Mouse (Mus musculus) adrenal gland, adult 2 months (tissue): Measurements from ENCODE around the gene Wdr54. TPM values are rescaled to one million over a fixed set of nuclear protein-coding genes. Genes with fewer than 3 reads are reported as not detected.

ENCODE experiments used
- DNase-seq: peaks from one replicate; pipeline ENCODE4 v3.0.0; 2021
- long read RNA-seq: library from polyadenylated mRNA; stranded (forward); transcript quantifications from one replicate; pipeline ENCODE4 v2.0.0, GENCODE M21; 2021
- polyA plus RNA-seq: library from polyadenylated mRNA; depleted of rRNA; stranded (reverse); fragments of >200 nt; gene quantifications from 2 replicates; pipeline ENCODE4 v1.2.3, GENCODE M21; 2012; rRNA removed
- total RNA-seq, 2 experiments: library from RNA; stranded (reverse); gene quantifications; 2 replicates each; pipeline ENCODE4 v1.2.3; 2021

Wdr54 gene
- total RNA-seq (1 to 10 TPM; 2.2 to 4.7 TPM), polyA plus RNA-seq (3.4 and 4.8 TPM in 2 replicates)
- long read RNA-seq = 0 reads

DNA sequence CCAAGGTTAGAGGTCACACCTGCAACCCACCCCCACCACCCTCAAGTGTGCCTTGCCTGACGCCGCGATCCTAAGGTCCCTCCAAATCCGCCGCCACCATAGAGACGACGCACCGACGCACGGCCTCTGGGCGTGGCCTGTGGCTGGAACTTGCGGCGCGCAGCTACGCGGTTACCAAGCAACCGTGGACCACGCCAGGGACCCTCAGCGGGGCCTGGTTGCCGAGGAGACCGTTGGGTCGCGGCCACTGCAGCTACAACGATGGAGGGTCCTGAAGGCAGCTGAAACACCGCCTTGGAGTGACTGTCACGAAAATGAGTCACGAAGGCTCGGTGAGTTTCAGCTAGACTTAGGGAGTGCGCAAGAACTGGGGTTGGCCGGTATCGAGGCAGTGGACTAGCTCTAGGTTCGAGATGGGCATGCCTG is at the start of gene Wdr54, which contains the start of gene 1700003E16Rik:
Wdr54 (minus strand) TSS at position 139 of the 426 bp plus-strand sequence.
1700003E16Rik (plus strand) TSS at position 146 of the 426 bp plus-strand sequence.
- peak; percentile 78 for DNase-seq

DNA sequence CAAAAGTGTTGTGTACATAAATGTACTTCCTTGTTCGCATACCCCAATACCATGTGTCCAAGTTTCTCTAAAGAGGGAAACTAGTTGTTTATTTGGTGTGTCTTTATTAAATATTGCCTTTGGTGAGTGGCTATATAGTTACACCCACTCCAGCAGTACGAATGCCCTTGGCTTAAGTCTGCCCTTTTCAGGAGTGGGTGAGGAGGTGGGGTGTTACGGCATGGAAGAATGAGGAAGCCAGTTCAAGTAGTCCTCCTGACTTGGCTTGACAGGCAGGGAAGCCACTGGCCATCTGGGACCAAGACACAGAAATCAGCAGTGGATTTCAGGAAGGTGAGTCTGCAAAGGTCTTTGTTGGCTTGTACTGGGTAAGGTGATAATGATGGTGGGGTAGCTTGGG is 49.7 kb upstream of the Wdr54 start:
- no peak for DNase-seq

DNA sequence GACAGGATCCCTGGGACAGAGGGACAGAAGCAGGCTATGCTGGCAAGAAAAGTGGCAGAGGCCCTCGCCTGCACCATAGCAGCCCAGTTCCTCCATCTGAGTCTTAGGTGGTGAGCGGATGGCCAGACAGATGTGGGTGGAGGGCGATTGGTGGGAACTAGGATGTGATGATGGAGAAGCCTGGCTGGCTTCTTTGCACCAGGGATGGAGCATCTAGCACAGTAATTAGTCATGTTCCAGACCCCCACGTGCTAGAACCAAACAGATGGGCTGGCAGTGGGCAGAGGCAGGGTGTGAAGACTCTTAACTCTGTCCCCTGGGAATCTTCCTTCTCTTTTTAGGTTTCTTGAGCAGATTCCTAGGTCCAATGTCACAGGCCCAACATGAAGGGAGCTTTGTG is 47.1 kb upstream of the Wdr54 start:
- DNase-seq = no peak

DNA sequence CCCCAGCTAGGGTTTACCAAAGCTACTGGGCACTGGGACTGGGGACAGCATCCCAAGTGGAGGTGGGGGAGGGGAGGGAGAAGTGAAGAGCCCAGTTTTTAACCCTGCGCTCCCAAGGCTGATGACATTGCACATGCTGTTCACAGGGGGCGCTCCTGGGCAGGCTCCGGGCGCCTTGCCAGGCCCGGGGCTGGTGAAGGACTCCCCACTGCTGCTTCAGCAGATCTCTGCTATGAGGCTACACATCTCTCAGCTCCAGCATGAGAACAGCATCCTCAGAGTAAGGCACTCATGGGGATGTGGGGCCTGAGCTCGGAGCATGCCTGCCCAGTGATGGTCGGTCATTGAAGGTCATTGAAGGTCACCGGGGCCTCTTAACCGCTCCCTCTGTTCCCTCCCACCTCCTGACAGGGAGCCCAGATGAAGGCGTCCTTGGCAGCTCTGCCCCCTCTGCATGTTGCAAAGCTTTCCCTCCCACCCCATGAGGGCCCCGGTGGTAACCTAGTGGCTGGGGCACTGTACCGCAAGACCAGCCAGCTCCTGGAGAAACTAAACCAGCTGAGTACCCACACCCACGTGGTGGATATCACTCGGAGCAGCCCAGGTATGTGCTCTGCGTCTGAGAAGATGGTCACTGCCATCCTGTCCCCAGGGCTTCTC is 41.3 kb upstream of the Wdr54 start:
- DNase-seq = peak; percentile 82

DNA sequence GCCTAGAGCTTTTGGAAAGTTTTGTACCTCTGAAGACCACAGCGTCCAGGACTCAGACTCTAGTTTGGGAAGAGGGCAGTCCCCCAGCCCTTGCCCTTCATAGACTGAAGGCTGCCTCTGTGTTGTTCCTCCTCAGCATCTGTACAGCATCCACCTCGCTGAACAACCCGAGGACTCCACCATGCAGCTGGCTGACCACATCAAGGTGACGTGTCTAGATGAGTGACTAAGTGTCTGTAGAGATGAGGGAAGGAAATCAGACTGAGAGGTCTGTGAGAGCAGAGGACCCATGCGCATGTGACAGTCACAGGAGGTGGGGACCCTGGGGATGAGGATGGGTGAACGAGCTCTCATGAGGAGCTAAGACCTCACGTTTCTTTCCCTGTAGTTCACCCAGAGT is 37.4 kb upstream of the Wdr54 start:
- DNase-seq = no peak

DNA sequence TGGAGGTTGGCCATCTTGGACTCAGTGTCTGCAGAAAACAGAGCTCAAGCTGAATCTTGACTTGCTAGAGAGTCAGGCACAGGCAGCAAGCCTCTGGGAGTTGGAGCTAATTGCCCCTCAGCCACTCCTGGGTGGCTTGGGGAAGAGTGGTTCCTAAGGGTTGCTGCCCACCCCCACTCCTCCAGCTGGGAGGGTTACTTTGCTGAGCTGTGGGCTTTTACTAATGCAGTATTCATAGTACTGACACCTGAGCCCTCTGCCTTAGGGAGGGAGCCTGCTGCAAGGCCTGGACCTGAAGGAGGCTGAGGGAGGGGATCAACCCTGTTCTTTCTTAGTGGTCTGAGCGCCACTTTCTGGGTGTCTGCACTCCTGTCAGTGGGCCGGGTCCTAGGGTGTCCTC is 30.7 kb upstream of the Wdr54 start:
- DNase-seq = no peak

DNA sequence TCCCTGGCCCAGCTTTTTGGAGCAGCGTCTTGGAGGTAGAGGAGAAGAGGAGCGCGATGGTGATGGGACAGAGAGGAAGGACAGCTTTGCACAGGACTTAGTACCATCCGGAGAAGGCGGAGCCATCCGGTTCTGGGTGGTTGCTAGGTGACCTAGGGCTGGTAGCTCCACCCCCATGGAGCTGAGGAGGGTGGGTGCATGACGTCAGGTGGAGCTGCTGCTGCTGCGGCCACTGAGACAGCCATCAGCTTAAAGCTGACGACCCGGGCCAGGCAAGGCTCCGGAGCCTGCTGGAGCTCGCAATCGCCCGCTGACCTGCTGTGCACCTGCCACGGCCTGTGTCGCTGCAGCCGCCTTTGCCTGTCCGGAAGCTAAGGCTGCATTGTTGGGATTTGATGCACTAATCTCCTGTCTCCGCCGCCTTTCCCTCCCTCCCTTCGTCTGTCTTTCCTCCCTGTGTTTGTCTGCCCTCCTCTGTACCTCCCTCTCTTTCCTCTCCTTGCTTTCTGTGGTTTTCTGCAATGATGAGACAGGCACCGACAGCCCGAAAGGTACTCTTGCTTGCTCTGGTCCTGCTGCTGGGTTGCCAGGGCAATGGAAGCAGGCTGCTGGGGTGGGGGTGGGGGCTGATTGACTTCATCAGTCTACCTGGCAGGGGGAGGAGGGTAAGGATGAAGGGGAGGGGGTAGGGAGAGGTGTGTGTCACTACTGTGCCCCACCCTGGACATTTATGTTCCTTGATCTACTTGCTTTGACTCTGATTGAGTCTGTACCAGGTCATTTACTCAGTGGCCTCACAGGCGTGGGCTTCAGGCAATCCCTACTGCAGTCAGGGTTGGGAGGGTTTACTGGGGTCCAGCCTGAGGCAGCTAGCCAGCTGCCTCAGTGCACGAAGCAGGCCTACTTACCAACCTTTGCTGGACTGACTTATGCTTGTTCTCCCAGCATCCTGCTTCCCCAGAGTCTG is 30.0 kb upstream of the Wdr54 start:
- DNase-seq = peak; percentile 69

DNA sequence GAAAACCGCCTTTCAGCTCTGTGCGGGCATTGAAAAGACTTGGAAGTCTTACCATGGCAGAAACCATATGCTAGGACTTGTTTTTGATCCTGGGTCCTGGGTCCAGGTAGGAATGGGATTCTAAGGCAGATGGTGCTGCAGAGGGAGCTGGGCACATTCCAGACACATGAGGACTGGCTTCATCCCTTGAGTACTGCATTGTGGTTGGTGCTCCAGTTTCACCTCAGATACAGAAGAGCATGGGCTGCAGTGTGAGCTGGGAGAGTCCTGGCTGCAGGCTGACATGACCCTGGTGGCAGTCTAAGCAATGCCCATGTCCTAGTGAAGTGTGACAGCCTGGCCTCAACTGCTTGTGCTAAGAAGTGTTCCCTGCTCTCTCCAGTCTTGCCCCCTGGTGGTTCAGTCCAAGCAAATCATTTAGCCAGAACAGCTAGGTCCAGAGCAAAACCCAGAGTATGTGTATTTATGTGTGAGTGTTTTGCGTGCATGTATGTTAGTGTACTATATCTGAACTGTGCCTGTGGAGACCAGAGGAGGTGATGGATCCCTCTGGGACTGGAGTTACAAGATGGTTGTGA is 28.8 kb upstream of the Wdr54 start:
- DNase-seq = no peak

DNA sequence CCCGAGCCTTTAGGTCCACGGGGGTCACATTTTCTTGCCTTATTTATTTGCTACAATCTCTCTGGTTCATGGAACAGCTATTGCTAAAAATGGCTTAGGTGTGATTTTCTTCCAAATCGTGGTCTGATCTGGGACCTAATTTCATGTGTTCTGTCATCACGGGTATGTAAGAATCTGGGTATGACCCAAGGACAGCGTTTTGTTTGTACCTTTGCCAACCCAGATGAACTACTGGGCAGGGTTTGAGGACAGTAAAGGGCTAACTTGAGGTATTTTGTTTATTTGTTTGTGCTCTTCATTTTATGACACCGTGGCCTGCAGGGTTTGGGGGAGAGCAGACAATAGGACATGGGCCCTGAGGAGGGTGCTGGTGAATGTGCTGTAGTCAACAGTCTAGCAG is 24.4 kb upstream of the Wdr54 start:
- DNase-seq = peak; percentile 50

DNA sequence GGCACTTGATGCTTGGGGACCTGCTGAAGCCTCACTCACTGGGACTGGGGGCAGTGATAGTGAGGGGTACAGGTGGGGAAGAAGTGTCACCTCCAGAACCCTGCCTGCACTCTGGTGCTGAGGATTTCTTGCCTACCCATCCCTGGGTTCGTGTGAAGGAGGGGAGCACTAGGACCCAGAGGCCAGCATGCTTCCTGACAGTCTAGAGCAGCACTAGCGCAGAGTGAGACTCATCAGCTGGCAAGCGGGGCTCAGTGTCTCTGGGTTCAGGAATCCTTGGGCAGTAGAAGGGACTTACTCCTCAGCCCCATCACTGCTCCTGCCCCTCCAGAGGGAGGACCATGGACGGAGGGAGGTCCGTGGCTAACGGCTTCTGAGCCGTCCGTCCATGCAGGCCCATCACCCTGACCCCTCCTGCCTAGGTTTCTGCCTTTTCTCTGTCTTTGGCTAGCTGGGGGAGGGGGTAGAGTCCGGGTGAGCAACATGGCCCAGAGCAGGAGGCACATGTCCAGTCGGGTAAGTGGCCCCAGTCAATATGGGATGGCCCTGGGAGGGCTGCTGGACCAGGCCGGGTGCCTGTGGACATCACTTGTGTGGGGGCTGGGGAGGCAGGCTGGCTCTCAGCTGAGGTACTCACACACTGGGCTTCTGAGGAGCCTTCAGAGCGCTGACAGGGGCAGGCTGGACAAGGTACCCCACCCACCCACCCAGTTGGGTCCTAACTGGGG is 23.4 kb upstream of the Wdr54 start:
- DNase-seq = peak; percentile 74

DNA sequence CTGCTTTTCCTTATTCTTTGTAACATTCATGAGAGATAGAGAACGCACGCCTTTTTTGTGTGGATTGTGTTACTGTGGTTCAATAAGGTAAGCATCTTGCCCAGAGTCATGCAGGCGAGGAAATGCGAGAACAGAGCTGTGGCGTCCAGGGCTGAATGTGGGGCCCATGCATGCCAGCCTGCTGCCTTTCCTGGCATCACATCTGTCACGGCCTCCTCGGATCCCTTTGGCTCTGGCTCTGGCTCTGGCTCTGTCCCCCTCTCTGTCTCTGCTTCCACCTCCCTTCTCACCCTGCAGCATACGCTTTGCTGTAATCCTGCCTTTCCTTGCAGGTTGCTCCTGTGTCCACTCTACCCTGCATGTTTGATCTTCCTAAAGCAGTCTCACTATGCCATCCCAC is 19.8 kb upstream of the Wdr54 start:
- DNase-seq = no peak

DNA sequence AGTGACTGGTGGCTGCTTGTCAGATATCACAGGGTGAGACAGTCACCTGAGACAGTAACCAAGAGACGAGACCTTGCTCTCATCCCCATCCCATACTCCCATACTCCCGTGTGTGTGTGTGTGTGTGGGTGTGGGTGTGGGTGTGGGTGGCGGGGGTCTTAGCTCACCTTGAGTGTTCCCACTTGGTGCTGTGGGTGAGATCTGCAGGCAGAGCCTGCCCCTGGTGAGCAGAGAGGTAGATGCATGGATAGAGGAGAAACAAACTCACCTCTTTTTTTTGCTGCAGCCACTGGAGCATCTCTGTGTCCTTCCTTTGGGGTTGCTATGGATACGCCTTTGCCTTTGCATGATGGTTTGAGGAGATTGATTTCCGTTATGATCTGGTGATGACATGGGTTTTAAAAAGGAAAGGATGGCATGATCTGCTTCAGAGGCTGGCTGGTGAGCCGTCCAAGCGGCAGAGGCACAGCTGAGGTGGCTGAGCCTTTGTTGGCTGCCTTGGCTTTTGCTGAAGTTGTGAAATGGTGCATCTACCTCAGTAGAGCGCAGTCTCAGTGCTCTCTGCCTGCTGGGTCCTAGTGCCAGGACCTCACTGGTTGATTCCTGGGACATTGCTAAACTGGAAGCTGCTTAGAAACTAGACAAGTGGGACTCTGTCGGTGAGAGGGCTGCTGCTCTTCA is 16.2 kb upstream of the Wdr54 start:
- no peak for DNase-seq

DNA sequence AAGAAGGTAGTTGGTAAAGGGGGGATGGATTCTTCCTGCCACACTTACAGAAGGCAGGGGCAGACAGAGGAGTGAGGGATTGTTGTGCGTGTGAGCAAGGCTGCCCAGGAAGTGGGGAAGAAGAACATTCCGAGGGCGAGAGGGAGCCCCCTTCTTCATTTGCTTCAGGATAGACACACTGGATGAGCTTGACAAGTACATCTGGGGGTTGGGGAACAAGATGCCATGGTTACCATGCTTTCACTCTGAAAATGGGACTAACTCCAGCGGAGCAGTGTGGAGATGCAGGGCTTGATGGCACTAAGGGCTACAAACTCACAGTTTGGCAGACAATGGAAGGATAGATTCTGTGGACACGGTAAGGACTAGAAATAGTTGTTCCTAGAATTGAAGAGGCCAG is 14.9 kb upstream of the Wdr54 start:
- no peak for DNase-seq

DNA sequence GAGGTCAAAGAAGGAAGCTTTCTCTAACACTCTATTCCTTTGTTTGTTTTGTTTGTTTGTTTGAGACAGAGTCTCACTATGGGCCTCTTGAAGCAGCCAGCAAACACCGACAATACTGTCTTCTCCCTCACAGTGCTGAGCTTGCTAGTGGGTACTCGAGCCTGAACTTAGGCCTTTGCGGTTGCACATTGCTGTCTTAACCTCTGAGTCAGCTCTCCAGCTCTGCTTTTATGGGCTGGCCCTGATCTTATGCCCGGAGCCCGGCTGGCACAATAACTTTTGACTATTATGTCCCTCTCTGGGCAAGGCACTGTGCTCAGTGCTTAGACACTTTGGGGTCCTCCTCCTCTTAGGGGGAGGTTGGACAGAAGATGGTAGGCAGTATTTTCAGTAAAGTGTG is 13.7 kb upstream of the Wdr54 start:
- DNase-seq = peak; percentile 78

DNA sequence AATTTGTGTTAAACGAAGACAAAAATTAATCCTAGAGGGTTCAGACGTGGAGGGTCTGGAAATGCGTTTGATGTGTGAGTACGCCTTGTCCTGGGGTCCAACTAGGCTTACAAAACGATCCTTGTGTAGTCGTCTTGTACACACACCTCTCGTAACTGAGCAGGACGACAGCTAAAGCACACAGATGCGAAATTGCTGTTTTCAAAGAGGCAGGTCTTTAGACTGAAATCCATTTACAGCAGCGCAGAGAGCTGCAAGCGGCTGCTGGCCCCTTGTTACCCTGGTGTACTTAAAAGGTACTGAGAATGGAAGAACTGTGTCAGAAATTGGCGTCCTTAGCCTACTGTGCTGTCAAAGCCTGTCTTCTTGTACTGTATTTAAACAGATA is 10.0 kb upstream of the Wdr54 start:
- DNase-seq = no peak

DNA sequence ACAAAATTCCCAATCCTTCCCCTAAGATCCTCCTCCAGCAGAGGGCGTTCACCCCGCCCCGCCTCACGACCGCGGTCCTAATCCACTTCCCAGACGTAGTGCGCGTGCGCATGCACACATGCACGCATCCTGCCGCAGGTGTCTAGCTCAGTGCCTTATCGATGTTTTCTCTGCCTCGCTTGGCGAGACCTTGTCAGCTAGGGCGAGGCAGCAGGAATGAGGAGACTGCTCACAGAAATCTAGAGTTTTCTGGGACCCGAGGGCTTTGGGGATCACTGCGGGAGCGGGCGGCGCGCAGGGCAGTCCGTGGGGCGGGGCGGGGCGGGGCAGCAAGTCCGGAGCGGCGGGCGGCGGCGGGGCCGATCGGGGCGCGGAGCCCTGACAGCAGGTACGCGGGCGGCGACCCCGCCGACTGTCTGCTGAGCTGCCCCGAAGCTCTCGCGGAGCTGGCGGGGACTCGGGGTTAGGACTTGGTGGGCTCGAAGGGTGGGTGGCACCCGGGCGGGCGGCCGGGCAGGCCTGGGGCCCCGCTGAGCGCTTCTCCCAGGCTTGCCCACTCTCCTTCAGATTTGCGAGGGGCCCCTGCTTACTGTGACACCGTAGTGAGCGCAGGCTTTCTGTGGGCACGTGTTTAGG is 9.5 kb upstream of the Wdr54 start, which contains the start of gene Dctn1:
Dctn1 (plus strand) TSS at position 314 of the 636 bp plus-strand sequence.
- DNase-seq = peak; percentile 95

DNA sequence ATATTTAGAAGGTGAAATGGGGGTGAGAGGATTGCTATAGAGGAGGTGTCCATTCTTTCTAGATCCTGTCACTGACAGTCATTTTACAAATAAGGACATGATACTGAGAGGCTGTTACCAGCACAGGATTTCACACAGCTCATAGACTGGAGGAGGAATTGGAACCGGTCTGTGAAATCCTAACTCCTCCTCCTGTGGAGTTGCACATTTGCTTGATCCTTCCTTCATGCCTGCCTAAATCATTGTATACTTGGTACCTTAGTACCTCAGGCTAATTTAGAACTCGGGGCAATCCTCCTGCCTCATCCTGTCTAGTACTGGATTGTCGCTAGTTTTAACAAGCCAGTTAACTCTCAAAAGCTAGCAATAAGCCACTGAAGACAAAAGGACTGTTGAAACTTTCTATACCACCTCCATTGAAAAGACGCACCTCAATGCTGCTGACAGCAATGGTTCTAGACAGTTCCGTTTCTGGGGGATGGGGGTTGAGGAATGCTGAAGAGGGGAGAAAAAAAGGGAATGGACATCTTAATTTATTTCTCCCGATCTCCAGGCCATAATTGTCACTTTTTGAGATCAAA is 8.9 kb upstream of the Wdr54 start:
- no peak for DNase-seq

DNA sequence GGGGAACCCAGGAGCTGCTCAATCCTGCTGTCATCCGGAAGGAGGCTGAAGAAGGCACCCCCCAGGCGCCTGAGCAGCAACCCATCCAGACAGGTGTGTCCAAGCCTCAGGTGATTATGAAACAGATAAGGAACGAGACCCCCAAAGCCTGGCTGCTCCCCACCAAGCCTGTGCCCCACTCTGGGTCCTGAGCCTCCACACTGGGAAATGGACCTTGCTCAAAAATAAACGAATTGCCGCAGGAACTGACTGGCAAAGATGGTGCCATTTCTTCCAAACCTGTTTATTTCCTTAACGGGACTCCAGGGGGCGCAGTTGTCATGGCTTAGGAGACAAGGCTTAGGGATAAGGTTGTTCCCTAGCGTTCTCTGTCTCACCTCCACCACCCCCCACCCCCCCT is 6.5 kb upstream of the Wdr54 start:
- DNase-seq = peak; percentile 74

DNA sequence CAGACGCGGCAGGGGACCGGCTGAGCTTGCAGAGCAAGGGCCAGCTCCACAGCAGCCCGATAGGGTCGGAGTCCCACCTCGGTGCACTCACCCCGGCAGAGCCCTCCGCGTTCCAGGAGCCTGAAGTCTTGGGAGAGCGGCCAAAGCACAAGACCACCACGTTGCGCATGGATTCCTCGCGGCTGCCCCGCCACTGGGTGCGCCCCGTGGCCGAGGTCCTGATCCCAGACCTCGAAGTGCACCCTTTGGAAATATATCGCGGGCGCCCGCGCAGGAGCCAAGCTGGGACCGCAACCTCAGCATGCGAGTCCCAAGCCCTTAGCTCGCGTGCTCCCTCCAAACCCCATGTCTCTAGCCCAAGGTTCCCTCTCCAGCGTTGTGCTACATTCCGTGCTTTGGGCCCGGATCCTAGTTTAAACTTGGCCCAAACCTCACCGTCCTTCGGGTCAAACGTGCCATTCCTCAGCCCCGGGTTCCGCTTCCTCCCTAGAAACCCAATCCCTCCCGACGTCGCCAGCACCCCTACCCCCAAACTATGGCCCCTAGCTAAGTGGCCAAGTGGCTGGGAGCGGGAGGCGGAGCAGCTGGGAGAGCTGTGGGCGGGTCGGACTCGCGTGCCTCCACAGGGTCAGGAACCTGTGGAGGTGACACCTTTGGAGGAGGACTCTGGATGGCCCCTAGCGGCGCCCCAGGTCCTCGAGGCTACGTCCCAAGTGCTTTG is 5.9 kb upstream of the Wdr54 start:
- peak; percentile 80 for DNase-seq

DNA sequence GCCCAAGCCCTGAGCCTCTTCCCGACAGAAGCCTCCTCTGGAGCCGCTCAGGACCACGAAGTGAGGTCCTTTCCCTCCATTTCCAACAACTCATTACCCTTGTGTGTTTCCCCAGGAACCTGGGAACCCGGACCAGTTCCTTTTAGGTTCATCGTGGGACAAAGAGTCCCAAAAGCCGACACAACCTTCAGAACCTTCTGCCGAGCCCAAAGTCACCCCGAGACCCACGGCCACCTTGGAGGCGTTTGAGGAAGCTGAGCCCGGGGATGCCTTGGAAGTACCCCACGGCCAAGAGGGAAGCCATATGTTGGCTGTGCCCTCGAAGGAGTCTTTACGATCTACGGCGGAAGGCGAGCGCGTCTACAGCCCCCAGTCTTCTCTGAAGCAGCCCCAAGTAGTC is 5.2 kb upstream of the Wdr54 start:
- no peak for DNase-seq
